ENCODE assay signal across 26 mouse cellular contexts in genomic region chr9:75634226-75634625, GRCm38 (mm10). TPM values are rescaled to one million over a fixed set of nuclear protein-coding genes. Genes with fewer than 3 reads are reported as not detected.
DNase-seq lines count a peak whose midpoint lies in the region; ATAC-seq and TF ChIP-seq lines count a peak whose summit lies in the region.
"Had no signal": no experiment of that assay in that cellular context is flagged by ENCODE, and none has a peak within 500 bp of the region (broad histone marks: within the 10 kb centered on the region; RNA-seq: fewer than 3 reads in every experiment).

No protein-coding gene starts in this region.

- intact Hi-C loops in left cerebral cortex, postnatal 4 days (cut with DNase I): no loop called here
- intact Hi-C loops in left cerebral cortex, adult 2 months (cut with DNase I): no loop called here

- 64% methylated on average over 4 of the region's 4 CpGs for WGBS in hindbrain, postnatal 0 days
- WGBS in hindbrain, embryonic 14.5 days: 79% methylated on average over 4 of the region's 4 CpGs

- no peak overlapping the region for H3K4me3 ChIP-seq in hindbrain, postnatal 0 days (ENCODE audit: low read length)
- no peak overlapping the region for H3K4me3 ChIP-seq in hindbrain, embryonic 14.5 days (replicated peaks; ENCODE audit: low read length)
- no peak overlapping the region for H3K4me3 ChIP-seq in left cerebral cortex, adult 2 months
- H3K4me3 ChIP-seq: embryonic facial prominence, embryonic 10.5 days; embryonic facial prominence, embryonic 13.5 days; erythroblast, embryonic 14.5 days; forebrain, embryonic 12.5 days; forebrain, embryonic 15.5 days; heart, adult 2 months; hindbrain, embryonic 12.5 days had no signal

- ATAC-seq in hindbrain, postnatal 0 days: no peak
- ATAC-seq in hindbrain, embryonic 14.5 days (ENCODE audit: low FRiP score): no peak
- ATAC-seq: forebrain, embryonic 15.5 days; hindbrain, embryonic 16.5 days; inflammation-experienced regulatory T-cells, adult 6 months; Patski had no signal

- H3K9ac ChIP-seq in hindbrain, postnatal 0 days (replicated peaks; ENCODE audit: low read length): no peak overlapping the region
- H3K9ac ChIP-seq in hindbrain, embryonic 14.5 days: no peak overlapping the region
- H3K9ac ChIP-seq: embryonic facial prominence, embryonic 13.5 days; forebrain, embryonic 12.5 days; forebrain, embryonic 15.5 days; hindbrain, embryonic 12.5 days had no signal

- no peak overlapping the region for H3K4me2 ChIP-seq in hindbrain, postnatal 0 days (ENCODE audit: low read depth, low read length)
- no peak overlapping the region for H3K4me2 ChIP-seq in hindbrain, embryonic 14.5 days (replicated peaks)
- H3K4me2 ChIP-seq: embryonic facial prominence, embryonic 13.5 days; forebrain, embryonic 12.5 days; forebrain, embryonic 15.5 days; heart, embryonic 11.5 days; hindbrain, embryonic 12.5 days had no signal

- H3K9me3 ChIP-seq in hindbrain, postnatal 0 days (ENCODE audit: low read length): no peaks in the 10 kb centered on the region
- H3K9me3 ChIP-seq in hindbrain, embryonic 14.5 days (ENCODE audit: control insufficient read depth, low read length): no peaks in the 10 kb centered on the region
- H3K9me3 ChIP-seq: embryonic facial prominence, embryonic 10.5 days; embryonic facial prominence, embryonic 13.5 days; forebrain, embryonic 12.5 days; forebrain, embryonic 15.5 days; hindbrain, embryonic 12.5 days had no signal

- H3K4me1 ChIP-seq in hindbrain, postnatal 0 days (ENCODE audit: insufficient read depth, low read length): no peaks in the 10 kb centered on the region
- H3K4me1 ChIP-seq in hindbrain, embryonic 14.5 days (replicated peaks; ENCODE audit: control insufficient read depth, insufficient read depth, low read length): no peaks in the 10 kb centered on the region
- H3K4me1 ChIP-seq: forebrain, embryonic 12.5 days; forebrain, embryonic 15.5 days; hindbrain, embryonic 12.5 days had no signal

- peak; percentile 38 for TF ChIP-seq CTCF in hindbrain, postnatal 0 days (IDR thresholded peaks at IDR 0.05; ENCODE audit: low read depth)
- TF ChIP-seq CTCF in left cerebral cortex, adult 2 months (IDR thresholded peaks at IDR 0.05): no peak

- no peak overlapping the region for H3K27ac ChIP-seq in hindbrain, postnatal 0 days
- no peak overlapping the region for H3K27ac ChIP-seq in hindbrain, embryonic 14.5 days
- no peak overlapping the region for H3K27ac ChIP-seq in left cerebral cortex, adult 2 months
- H3K27ac ChIP-seq: embryonic facial prominence, embryonic 10.5 days; embryonic facial prominence, embryonic 13.5 days; forebrain, embryonic 12.5 days; forebrain, embryonic 15.5 days; heart, adult 2 months; hindbrain, embryonic 12.5 days had no signal

- H3K36me3 ChIP-seq in hindbrain, postnatal 0 days (ENCODE audit: insufficient read depth, low read length): peaks cover 9% of the 10 kb centered on the region; the same call in 1 of the 2 replicates
- H3K36me3 ChIP-seq in hindbrain, embryonic 14.5 days (replicated peaks; ENCODE audit: control insufficient read depth, insufficient read depth): peaks cover 12% of the 10 kb centered on the region; the same call in 1 of the 2 replicates
- H3K36me3 ChIP-seq: embryonic facial prominence, embryonic 10.5 days; forebrain, embryonic 12.5 days; forebrain, embryonic 15.5 days had no signal

- peak; percentile 54 for DNase-seq in cerebellum, postnatal 10 days
- DNase-seq in cerebellum, postnatal 36 days: no peak
- DNase-seq in hindbrain, postnatal 0 days (ENCODE audit: low spot score): peak; percentile 39
- no peak for DNase-seq in hindbrain, embryonic 14.5 days (ENCODE audit: low spot score)
- DNase-seq in left cerebral cortex, postnatal 4 days: peak; percentile 28
- no peak for DNase-seq in left cerebral cortex, adult 2 months (ENCODE audit: extremely low spot score in 1 of 2, low spot score in 2 of 2)
- DNase-seq in NIH3T3 (ENCODE audit: low read depth): peak; percentile 9
- DNase-seq in thymus, postnatal 36 days: no peak
- DNase-seq: adrenal gland, postnatal 10 days; adrenal gland, postnatal 36 days; cerebellum, adult 11 months; cerebellum, adult 8-10 months; embryo, embryonic 11 days; gastrocnemius, postnatal 25 days; heart, adult 2 months had no signal

- no peaks in the 10 kb centered on the region for H3K27me3 ChIP-seq in hindbrain, postnatal 0 days (ENCODE audit: insufficient read depth, low read length)
- H3K27me3 ChIP-seq in hindbrain, embryonic 14.5 days (ENCODE audit: control insufficient read depth, insufficient read depth, low read length): no peaks in the 10 kb centered on the region
- H3K27me3 ChIP-seq: embryonic facial prominence, embryonic 13.5 days; forebrain, embryonic 12.5 days; forebrain, embryonic 15.5 days; hindbrain, embryonic 12.5 days; Patski had no signal

RNA-seq across cellular contexts. Expression of gene Lysmd2, which starts 8.7 kb away (rescaled TPM):
- 33.9 and 39.7 TPM in 2 replicates for total RNA-seq in hindbrain, postnatal 0 days (2014; rRNA removed)
- 37.3 and 42.1 TPM in 2 replicates for polyA plus RNA-seq in hindbrain, postnatal 0 days (2015; fragmentation: Nextera tagmentation; extraction: Ambion mirVana)
- polyA plus RNA-seq in hindbrain, embryonic 14.5 days (2014; fragmentation: Nextera tagmentation; extraction: Ambion mirVana): 38.1 and 41.3 TPM in 2 replicates
- 10 to 100 TPM; 24.4 to 26.5 TPM for total RNA-seq in left cerebral cortex, postnatal 4 days (2021)
- total RNA-seq in left cerebral cortex, adult 2 months (2021): 10 to 100 TPM; 61.4 to 69.1 TPM
- polyA plus RNA-seq: erythroblast, embryonic 14.5 days had no signal

RNA-seq across cellular contexts. Expression of gene Tmod2, which starts 23.1 kb away (rescaled TPM):
- total RNA-seq in hindbrain, postnatal 0 days (2014; rRNA removed): 125 and 126 TPM in 2 replicates
- 361 and 363 TPM in 2 replicates for polyA plus RNA-seq in hindbrain, postnatal 0 days (2015; fragmentation: Nextera tagmentation; extraction: Ambion mirVana)
- polyA plus RNA-seq in hindbrain, embryonic 14.5 days (2014; fragmentation: Nextera tagmentation; extraction: Ambion mirVana): 248 and 272 TPM in 2 replicates
- 100 to 1,000 TPM; 453 to 459 TPM for total RNA-seq in left cerebral cortex, postnatal 4 days (2021)
- total RNA-seq in left cerebral cortex, adult 2 months (2021): 100 to 1,000 TPM; 354 to 358 TPM
- total RNA-seq: hematopoietic stem cell, adult 5-6 weeks had no signal
- polyA plus RNA-seq: erythroblast, embryonic 14.5 days had no signal

RNA-seq across cellular contexts. Expression of gene Scg3, which starts 49.6 kb away (rescaled TPM):
- total RNA-seq in hindbrain, postnatal 0 days (2014; rRNA removed): 107 and 112 TPM in 2 replicates
- polyA plus RNA-seq in hindbrain, postnatal 0 days (2015; fragmentation: Nextera tagmentation; extraction: Ambion mirVana): 134 and 143 TPM in 2 replicates
- 116 and 126 TPM in 2 replicates for polyA plus RNA-seq in hindbrain, embryonic 14.5 days (2014; fragmentation: Nextera tagmentation; extraction: Ambion mirVana)
- total RNA-seq in left cerebral cortex, postnatal 4 days (2021): 100 to 1,000 TPM; 183 to 193 TPM
- total RNA-seq in left cerebral cortex, adult 2 months (2021): 100 to 1,000 TPM; 268 to 282 TPM
- total RNA-seq: hematopoietic stem cell, adult 5-6 weeks had no signal
- polyA plus RNA-seq: erythroblast, embryonic 14.5 days; inflammation-experienced regulatory T-cells, adult 6 months; Patski had no signal

Comparison
In these comparisons a context has a peak if more than half of its experiments do, and no peak if none do; other contexts are left out.
1. DNase-seq: peak in cerebellum, postnatal 10 days (2 of 2), hindbrain, postnatal 0 days (single experiment), left cerebral cortex, postnatal 4 days (single experiment) and NIH3T3 (single experiment); none in cerebellum, postnatal 36 days (0 of 2), hindbrain, embryonic 14.5 days (single experiment), left cerebral cortex, adult 2 months (0 of 2) and thymus, postnatal 36 days (0 of 2).